Mouse (Mus musculus) heart, adult 2 months (tissue): ENCODE data around the gene Hoxd8. TPM values are rescaled to one million over a fixed set of nuclear protein-coding genes. Genes with fewer than 3 reads are reported as not detected.
A peak's percentile ranks its signal among the peaks of the same experiment; 100 is the strongest.

Experiments used
- DNase-seq, 2 experiments: peaks; one replicate each; pipeline ENCODE4 v3.0.0; 2021
- H3K27ac ChIP-seq: fragments of 200-600 bp; 2 replicates; pipeline ENCODE4 v1.8.1; 2022
- H3K27me3 ChIP-seq: fragments of 200-500 bp; 2 replicates; pipeline ENCODE4 v1.6.1; 2012; ENCODE audit warnings: mild to moderate bottlenecking, low read length, inconsistent platforms, mixed read lengths; ENCODE audit not compliant: control insufficient read depth, insufficient read depth
- H3K36me3 ChIP-seq: fragments of 200-500 bp; 2 replicates; pipeline ENCODE4 v1.6.1; 2012; ENCODE audit warnings: low read length, inconsistent platforms; ENCODE audit not compliant: control insufficient read depth, insufficient read depth
- H3K4me1 ChIP-seq: fragments of 200-500 bp; 2 replicates; pipeline ENCODE4 v1.6.1; 2011; ENCODE audit warnings: low read length; ENCODE audit not compliant: control insufficient read depth, insufficient read depth
- H3K4me3 ChIP-seq: fragments of 200-600 bp; 2 replicates; pipeline ENCODE4 v1.8.1; 2022
- H3K79me2 ChIP-seq: fragments of 200-500 bp; replicated peaks from 2 replicates; pipeline ENCODE4 v1.6.1; 2012; ENCODE audit warnings: mild to moderate bottlenecking, inconsistent platforms, low read length, moderate library complexity, mixed read lengths; ENCODE audit not compliant: control insufficient read depth, insufficient read depth
- H3K9ac ChIP-seq: fragments of 200-500 bp; 2 replicates; pipeline ENCODE4 v1.6.1; 2012; ENCODE audit warnings: low read depth, mild to moderate bottlenecking, control low read depth, inconsistent platforms, low read length, mixed read lengths
- CTCF ChIP-seq: fragments of 200-600 bp; IDR thresholded peaks from 2 replicates; pipeline ENCODE4 v1.8.1; 2022; ENCODE audit warnings: antibody characterized with exemption, mild to moderate bottlenecking, moderate library complexity
- EP300 ChIP-seq: fragments of 200-500 bp; IDR thresholded peaks from 2 replicates; pipeline ENCODE4 v1.6.1; 2011; ENCODE audit warnings: low read depth, low read length, control low read depth; ENCODE audit not compliant: insufficient read depth
- POLR2A ChIP-seq: fragments of 200-500 bp; IDR thresholded peaks from 2 replicates; pipeline ENCODE4 v1.6.1; 2011; ENCODE audit warnings: mild to moderate bottlenecking, low read depth, low read length, control low read depth; ENCODE audit not compliant: insufficient read depth
- WGBS: fragments of 180-500 bp; shearing (Covaris S2); methylation state at CpG from one replicate; pipeline ENCODE4 v1.1.7; 2018; 5-methylcytosine and 5-hydroxymethylcytosine counted together
- intact Hi-C: fragments of 180-260 bp; cut with DNase I; formaldehyde crosslinking; loops from one replicate; pipeline ENCODE4 v1.15.1; 2025
- polyA plus RNA-seq: library from polyadenylated mRNA; depleted of rRNA; stranded (reverse); fragments of >200 nt; gene quantifications from 2 replicates; pipeline ENCODE4 v1.2.3, GENCODE M21; 2012
- total RNA-seq, 2 experiments: library from RNA; stranded (reverse); gene quantifications; 2 replicates each; pipeline ENCODE4 v1.2.3; 2021

Gene Hoxd8
- total and polyA plus RNA-seq, 3 experiments = 0.59 to 1.0 (median 0.61) TPM

DNA sequence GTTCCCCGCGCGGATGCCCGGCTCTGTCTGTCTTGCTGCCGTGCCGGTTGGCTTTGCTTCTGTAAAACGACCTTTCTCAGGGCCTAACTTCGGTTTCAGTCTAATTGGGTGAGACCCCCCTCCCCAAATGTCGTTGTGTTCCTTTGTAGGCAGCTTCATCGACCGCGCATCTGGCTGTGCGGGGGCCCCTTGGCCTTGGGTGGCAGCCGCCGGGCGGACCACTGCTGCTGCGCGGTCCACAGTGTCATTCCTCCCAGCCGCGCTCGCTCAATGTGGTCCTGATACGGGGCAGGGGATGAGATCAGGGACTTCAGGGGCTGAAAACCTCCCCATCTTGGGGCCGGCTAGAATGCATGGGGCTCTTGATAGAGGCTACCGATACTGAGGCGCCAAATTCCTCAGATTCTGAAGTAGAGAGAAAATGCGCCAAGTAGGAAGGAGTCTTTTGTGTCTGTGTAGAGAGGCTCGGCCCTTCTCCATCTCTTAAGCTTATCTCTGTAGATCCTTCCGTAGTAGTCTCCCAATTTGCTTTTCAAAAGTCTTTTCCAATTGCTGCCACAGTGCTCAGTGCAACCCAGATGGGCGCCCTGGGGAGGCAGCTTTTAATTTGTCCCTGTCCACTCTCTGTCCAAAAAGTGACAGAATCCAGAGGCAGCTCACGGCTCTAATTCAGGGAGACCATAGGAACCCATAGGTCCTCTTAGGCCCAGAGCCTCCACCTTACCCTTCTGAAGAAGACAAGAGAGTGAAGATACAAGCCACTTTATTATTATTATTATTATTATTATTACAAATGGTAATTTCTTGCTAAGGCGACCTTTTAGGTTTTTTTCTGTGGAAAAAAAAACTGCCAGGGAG lies 16.5 kb upstream of the Hoxd8 start:
- 5% methylated on average over 31 of the region's 31 CpGs for WGBS
- no peak for DNase-seq
- peaks cover 37% of the 10 kb centered on the region for H3K27me3 ChIP-seq
- no peaks in the 10 kb centered on the region for H3K4me1 ChIP-seq
- TF ChIP-seq CTCF (no peak), POLR2A (no peak), EP300 (no peak)
- H3K27ac ChIP-seq = no peak overlapping the region
- no peak overlapping the region for H3K4me3 ChIP-seq
- H3K9ac ChIP-seq = no peak overlapping the region
- no peaks in the 10 kb centered on the region for H3K36me3 ChIP-seq
- intact Hi-C loops = no loop called here
- H3K79me2 ChIP-seq = no peaks in the 10 kb centered on the region

GRCm38 (mm10) chr2:74688795-74689573 lies 15.4 kb upstream of the Hoxd8 start:
- TF ChIP-seq CTCF = no peak
- no peak for TF ChIP-seq EP300
- TF ChIP-seq POLR2A = no peak
- intact Hi-C loops = no loop called here
- H3K4me1 ChIP-seq = no peaks in the 10 kb centered on the region
- peaks cover 34% of the 10 kb centered on the region for H3K27me3 ChIP-seq
- DNase-seq = no peak
- WGBS = 11% methylated on average over 12 of the region's 12 CpGs
- no peaks in the 10 kb centered on the region for H3K36me3 ChIP-seq
- no peak overlapping the region for H3K27ac ChIP-seq
- no peak overlapping the region for H3K4me3 ChIP-seq
- H3K79me2 ChIP-seq = no peaks in the 10 kb centered on the region
- H3K9ac ChIP-seq = no peak overlapping the region

DNA sequence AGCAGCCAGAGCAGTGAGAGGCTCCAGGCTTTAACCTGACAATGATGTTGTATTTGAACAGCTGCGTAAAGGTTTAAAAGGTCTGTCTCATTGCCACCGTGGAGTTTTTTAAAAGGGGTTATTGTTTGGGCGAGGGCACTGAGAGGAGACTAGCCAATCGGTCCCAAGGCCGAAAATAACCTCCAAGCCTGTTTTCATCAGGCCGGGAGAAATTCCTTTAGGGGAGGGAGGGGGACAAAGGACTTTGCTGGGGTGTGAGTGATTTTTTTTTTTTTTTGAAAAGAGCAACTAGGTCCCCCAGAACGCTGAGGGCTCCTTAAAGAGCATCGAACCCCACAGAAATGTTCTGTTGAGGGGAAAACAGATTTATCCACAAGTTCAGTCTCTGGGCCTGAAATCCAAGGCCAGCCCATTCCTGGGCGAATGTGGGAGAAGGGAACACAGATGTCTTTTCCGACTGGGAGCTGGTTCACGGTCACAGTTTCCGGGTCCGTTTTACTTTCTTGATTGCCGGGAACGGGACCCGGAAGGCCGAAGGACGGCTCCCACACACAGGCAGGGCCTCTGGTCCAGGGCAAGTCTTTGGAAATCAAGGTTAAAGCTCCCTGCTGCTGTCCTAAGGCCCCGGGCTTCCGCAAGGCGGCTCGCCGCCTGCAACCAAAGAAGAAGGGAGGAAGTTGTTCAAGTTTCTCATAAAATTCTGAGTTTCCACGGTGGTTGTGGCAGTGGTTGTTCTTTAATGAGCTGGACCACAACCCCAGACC lies 14.7 kb upstream of the Hoxd8 start:
- intact Hi-C loops = loop anchor here (10.0 kb wide), 1 partner anchor 1415 kb away; the partner anchor contains the start of gene Sp9
- Histone ChIP-seq H3K36me3 (no peaks in the 10 kb centered on the region), H3K4me1 (no peaks in the 10 kb centered on the region), H3K9ac (no peak overlapping the region), H3K27ac (no peak overlapping the region), H3K4me3 (no peak overlapping the region), H3K27me3 (peaks cover 34% of the 10 kb centered on the region), H3K79me2 (no peaks in the 10 kb centered on the region)
- no peak for DNase-seq
- WGBS = 4% methylated on average over 24 of the region's 24 CpGs
- no peak for TF ChIP-seq CTCF
- no peak for TF ChIP-seq POLR2A
- TF ChIP-seq EP300 = no peak

DNA sequence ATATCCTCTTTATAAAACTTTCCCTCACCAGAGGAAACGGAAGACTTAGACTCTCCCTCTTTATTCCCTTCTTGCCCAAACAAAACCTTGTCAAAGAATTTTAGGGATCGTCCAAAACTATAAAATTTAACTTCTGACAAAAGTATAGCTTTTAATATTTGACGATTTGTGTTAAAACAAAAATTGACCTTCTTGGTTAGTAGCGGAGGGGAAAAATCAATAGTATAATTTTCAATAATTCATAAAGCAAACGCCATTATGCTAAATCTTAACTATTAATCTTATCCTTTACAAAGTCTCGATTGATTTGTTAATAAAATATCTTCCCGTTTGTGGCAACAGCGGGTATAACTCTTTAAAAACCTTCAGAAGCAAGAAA lies 14.1 kb upstream of the Hoxd8 start:
- intact Hi-C loops = loop anchor here (10.0 kb wide), 1 partner anchor 1416 kb away; the partner anchor contains the start of gene Sp9
- Histone ChIP-seq H3K79me2 (no peaks in the 10 kb centered on the region), H3K4me1 (no peaks in the 10 kb centered on the region), H3K9ac (no peak overlapping the region), H3K4me3 (no peak overlapping the region), H3K27me3 (peaks cover 32% of the 10 kb centered on the region), H3K36me3 (no peaks in the 10 kb centered on the region), H3K27ac (no peak overlapping the region)
- 12% methylated on average over 8 of the region's 8 CpGs for WGBS
- TF ChIP-seq CTCF (no peak), POLR2A (no peak), EP300 (no peak)
- no peak for DNase-seq

- TF ChIP-seq POLR2A = no peak
- no peak for TF ChIP-seq EP300
- TF ChIP-seq CTCF = peak; percentile 60
- Histone ChIP-seq H3K4me1 (no peaks in the 10 kb centered on the region), H3K4me3 (no peak within 1 kb of the TSS), H3K27ac (no peak within 1 kb of the TSS), H3K36me3 (no peaks in the 10 kb centered on the region), H3K9ac (no peak within 1 kb of the TSS), H3K27me3 (peaks cover 34% of the 10 kb centered on the region), H3K79me2 (no peaks in the 10 kb centered on the region)
- DNase-seq = peak; percentile 45 to 53
- intact Hi-C loops = loop anchor here (10.0 kb wide), 1 partner anchor 1416 kb away; the partner anchor contains the start of gene Sp9
- 4% methylated on average over 56 of the region's 56 CpGs for WGBS
These were observed 13.1 kb upstream of the Hoxd8 start, which contains the start of gene Hoxd10 for GRCm38 (mm10) chr2:74691022-74691951. Gene Hoxd10, plus strand, starts transcription at chr2:74691924.
